Mouse (Mus musculus) limb, embryonic 14.5 days (tissue): ENCODE measurements around the gene Thsd4. TPM values are rescaled to one million over a fixed set of nuclear protein-coding genes. Genes with fewer than 3 reads are reported as not detected.

Experiments
- ATAC-seq: fragments of 200-750 bp; cut with Nextera tagmentation; 2 replicates; pipeline ENCODE4 v1.8.0; 2017; ENCODE audit warnings: low read depth, moderate number of reproducible peaks, moderate TSS enrichment; ENCODE audit not compliant: low FRiP score
- DNase-seq: peaks from one replicate; pipeline ENCODE4 v3.0.0-alpha.2; 2015; ENCODE audit warnings: low spot score
- H3K27ac ChIP-seq: fragments of 300-500 bp; sonication (generic); replicated peaks from 2 replicates; pipeline ENCODE4 v1.5.1; 2014; ENCODE audit warnings: low read depth, mild to moderate bottlenecking, low read length, moderate library complexity, mixed read lengths
- H3K27me3 ChIP-seq: fragments of 300-500 bp; sonication (generic); 2 replicates; pipeline ENCODE4 v1.6.1; 2014; ENCODE audit warnings: low read length, mixed read lengths; ENCODE audit not compliant: control insufficient read depth, insufficient read depth
- H3K36me3 ChIP-seq: fragments of 300-500 bp; sonication (generic); 2 replicates; pipeline ENCODE4 v1.6.1; 2014; ENCODE audit warnings: mild to moderate bottlenecking, low read length, moderate library complexity, mixed read lengths; ENCODE audit not compliant: control insufficient read depth, insufficient read depth
- H3K4me1 ChIP-seq: fragments of 300-500 bp; sonication (generic); 2 replicates; pipeline ENCODE4 v1.6.1; 2014; ENCODE audit warnings: antibody characterized with exemption, low read length, mixed read lengths; ENCODE audit not compliant: control insufficient read depth, insufficient read depth
- H3K4me2 ChIP-seq: fragments of 300-500 bp; sonication (generic); replicated peaks from 2 replicates; pipeline ENCODE4 v1.6.1; 2014; ENCODE audit warnings: low read depth, mild to moderate bottlenecking, low read length, moderate library complexity; ENCODE audit not compliant: severe bottlenecking
- H3K4me3 ChIP-seq: fragments of 300-500 bp; sonication (generic); replicated peaks from 2 replicates; pipeline ENCODE4 v1.5.1; 2014; ENCODE audit warnings: low read length
- H3K9ac ChIP-seq: fragments of 300-500 bp; sonication (generic); 2 replicates; pipeline ENCODE4 v1.6.1; 2014; ENCODE audit warnings: mild to moderate bottlenecking, low read depth, low read length, moderate library complexity; ENCODE audit not compliant: severe bottlenecking
- H3K9me3 ChIP-seq: fragments of 300-500 bp; sonication (generic); 2 replicates; pipeline ENCODE4 v1.6.1; 2016; ENCODE audit warnings: low read length; ENCODE audit not compliant: control insufficient read depth
- POLR2A ChIP-seq: fragments of 200-500 bp; IDR thresholded peaks from 2 replicates; pipeline ENCODE4 v1.8.0; 2012; ENCODE audit warnings: inconsistent platforms, mild to moderate bottlenecking, moderate library complexity, borderline replicate concordance; ENCODE audit not compliant: insufficient read depth, insufficient read length; ENCODE audit errors: extremely low read depth
- WGBS: fragments of 180-500 bp; shearing (Covaris S2); extraction: QIAGEN DNeasy Blood & Tissue Kit; methylation state at CpG from one replicate; pipeline ENCODE4 v1.1.7; 2014; 5-methylcytosine and 5-hydroxymethylcytosine counted together
- polyA plus RNA-seq, 2 experiments: library from polyadenylated mRNA; depleted of rRNA in 1 of 2; stranded (reverse) in 1 of 2; unstranded in 1 of 2; fragments of >200 nt; fragmentation: Nextera tagmentation in 1 of 2; extraction: Ambion mirVana in 1 of 2; gene quantifications; 2 replicates each; pipeline versions ENCODE4 v1.2.1 to v1.2.3; 2012 to 2014

The Thsd4 gene
- polyA plus RNA-seq, 2 experiments: 30.8 to 31.2 TPM

DNA sequence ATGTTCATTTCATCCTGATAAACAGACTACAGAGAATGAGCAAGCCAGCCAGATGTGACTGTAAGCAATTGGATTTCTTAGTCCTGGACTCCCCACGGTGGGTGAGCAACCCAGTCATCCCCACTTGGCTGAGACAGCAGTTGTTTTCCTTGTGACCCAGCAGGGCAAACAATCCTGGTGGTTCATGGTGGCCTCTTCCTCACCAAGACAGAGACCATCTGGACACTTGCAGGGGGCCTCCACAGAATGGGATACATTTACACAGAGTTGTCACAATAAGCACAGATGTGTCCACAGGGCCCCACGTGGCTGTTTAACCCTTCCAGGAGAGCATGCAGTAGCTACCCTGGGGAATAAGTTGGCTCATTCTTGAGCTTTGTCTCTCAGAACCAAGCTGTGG is 123.8 kb downstream of the Thsd4 start:
- Histone ChIP-seq H3K27ac (no peak overlapping the region), H3K36me3 (no peaks in the 10 kb centered on the region), H3K27me3 (no peaks in the 10 kb centered on the region), H3K9ac (no peak overlapping the region), H3K4me3 (no peak overlapping the region), H3K4me2 (no peak overlapping the region), H3K4me1 (0 out of 2 replicates have a peak, but pooled peaks cover 12% of the 10 kb centered on the region), H3K9me3 (no peaks in the 10 kb centered on the region)
- ATAC-seq: no peak
- no peak for TF ChIP-seq POLR2A
- DNase-seq: no peak
- 42% methylated on average over 2 of the region's 2 CpGs for WGBS

DNA sequence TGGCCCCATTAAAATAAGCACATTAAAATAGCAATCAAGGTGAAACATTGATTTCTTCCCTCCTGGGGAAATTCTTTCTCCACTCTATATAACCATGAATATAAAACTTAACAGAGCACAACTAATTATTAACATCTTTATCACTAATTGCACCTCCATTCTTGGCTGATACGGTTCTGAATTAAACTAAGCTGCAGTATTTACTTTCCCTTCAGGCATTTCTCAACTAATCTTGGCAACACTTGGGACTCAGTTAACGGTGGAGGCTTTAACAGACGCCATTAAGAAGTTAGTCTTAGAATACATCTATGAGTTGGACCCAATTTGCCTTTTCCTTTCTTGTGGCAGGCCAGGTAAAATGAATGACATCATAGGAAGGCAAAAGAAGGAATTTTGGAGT is 125.8 kb downstream of the Thsd4 start:
- Histone ChIP-seq H3K4me3 (no peak overlapping the region), H3K4me2 (no peak overlapping the region), H3K4me1 (0 out of 2 replicates have a peak, but pooled peaks cover 12% of the 10 kb centered on the region), H3K36me3 (no peaks in the 10 kb centered on the region), H3K9ac (no peak overlapping the region), H3K9me3 (no peaks in the 10 kb centered on the region), H3K27ac (no peak overlapping the region), H3K27me3 (no peaks in the 10 kb centered on the region)
- ATAC-seq (peak; percentile 34; the same call in 1 of the 2 replicates), DNase-seq (peak; percentile 40)
- TF ChIP-seq POLR2A: no peak
- WGBS: 26% methylated on average over 3 of the region's 3 CpGs

DNA sequence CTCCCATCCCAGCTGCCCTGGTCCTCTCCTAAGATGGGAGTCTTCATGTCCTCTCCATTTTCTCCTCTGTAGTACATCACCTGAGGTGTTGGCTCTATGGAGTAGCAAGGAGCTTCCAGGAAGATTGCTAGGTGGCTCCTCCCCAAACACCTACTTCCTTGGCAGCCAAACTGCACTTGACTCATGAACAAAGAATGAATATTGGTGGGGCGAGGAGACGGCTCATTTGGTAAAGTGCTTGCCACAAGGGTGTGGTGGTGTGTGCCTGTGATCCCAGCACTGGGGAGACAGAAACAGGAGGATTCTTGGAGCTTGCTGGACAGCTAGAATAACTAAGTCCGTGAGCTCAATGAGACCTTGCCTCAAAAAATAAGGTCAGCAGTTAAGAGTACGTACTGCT is 128.9 kb downstream of the Thsd4 start:
- Histone ChIP-seq H3K4me2 (no peak overlapping the region), H3K27ac (no peak overlapping the region), H3K9ac (no peak overlapping the region), H3K4me1 (0 out of 2 replicates have a peak, but pooled peaks cover 12% of the 10 kb centered on the region), H3K36me3 (no peaks in the 10 kb centered on the region), H3K4me3 (no peak overlapping the region), H3K27me3 (no peaks in the 10 kb centered on the region), H3K9me3 (no peaks in the 10 kb centered on the region)
- no peak for TF ChIP-seq POLR2A
- ATAC-seq (no peak), DNase-seq (no peak)
- WGBS: 82% methylated on average over 4 of the region's 4 CpGs

GRCm38 (mm10) chr9:60384751-60385150 is 137.1 kb downstream of the Thsd4 start:
- DNase-seq: no peak
- Histone ChIP-seq H3K27me3 (no peaks in the 10 kb centered on the region), H3K9ac (no peak overlapping the region), H3K27ac (no peak overlapping the region), H3K36me3 (no peaks in the 10 kb centered on the region), H3K4me2 (no peak overlapping the region), H3K9me3 (no peaks in the 10 kb centered on the region), H3K4me3 (no peak overlapping the region), H3K4me1 (no peaks in the 10 kb centered on the region)
- 69% methylated on average over 6 of the region's 6 CpGs for WGBS
- ATAC-seq: no peak
- TF ChIP-seq POLR2A: no peak

DNA sequence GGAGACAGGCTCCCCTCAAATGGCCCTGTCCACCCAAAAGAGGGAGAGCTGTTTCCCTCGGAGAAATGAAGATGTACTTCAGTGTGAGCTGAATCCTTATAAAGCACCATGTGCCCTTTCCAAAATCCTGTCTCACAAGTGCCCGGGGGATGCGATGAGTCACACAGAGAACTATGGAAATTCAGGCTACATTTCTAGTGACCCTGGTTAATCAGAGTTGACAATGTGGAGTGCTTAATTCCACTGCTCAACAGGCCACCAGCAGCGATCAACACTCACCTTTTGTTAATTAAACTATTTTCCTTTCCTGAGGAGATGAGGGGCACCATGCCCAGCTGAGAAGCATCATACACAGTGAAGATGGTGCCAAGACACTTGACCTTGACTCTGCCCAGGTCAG is 138.9 kb downstream of the Thsd4 start:
- no peak for TF ChIP-seq POLR2A

GRCm38 (mm10) chr9:60382526-60382925 is 139.3 kb downstream of the Thsd4 start:
- ATAC-seq (no peak), DNase-seq (no peak)
- Histone ChIP-seq H3K9me3 (no peaks in the 10 kb centered on the region), H3K36me3 (no peaks in the 10 kb centered on the region), H3K4me2 (no peak overlapping the region), H3K4me1 (no peaks in the 10 kb centered on the region), H3K27ac (no peak overlapping the region), H3K4me3 (no peak overlapping the region), H3K9ac (no peak overlapping the region), H3K27me3 (no peaks in the 10 kb centered on the region)
- TF ChIP-seq POLR2A: no peak
- 52% methylated on average over 4 of the region's 4 CpGs for WGBS

More for the DNA sequence above, 138.9 kb downstream of the Thsd4 start:
- DNase-seq: no peak
- 81% methylated on average over 4 of the region's 4 CpGs for WGBS
- H3K4me2 ChIP-seq: no peak overlapping the region
- no peak overlapping the region for H3K4me3 ChIP-seq
- no peak overlapping the region for H3K9ac ChIP-seq
- no peaks in the 10 kb centered on the region for H3K9me3 ChIP-seq
- ATAC-seq: no peak
- no peaks in the 10 kb centered on the region for H3K27me3 ChIP-seq
- no peak overlapping the region for H3K27ac ChIP-seq
- no peaks in the 10 kb centered on the region for H3K36me3 ChIP-seq
- no peaks in the 10 kb centered on the region for H3K4me1 ChIP-seq
